Mouse (Mus musculus) heart, adult 2 months (tissue): Measurements from ENCODE around the gene Alpl.

ENCODE experiments used
- CTCF ChIP-seq: fragments of 200-600 bp; IDR thresholded peaks from 2 replicates; pipeline ENCODE4 v1.8.1; 2022; ENCODE audit warnings: antibody characterized with exemption, mild to moderate bottlenecking, moderate library complexity
- POLR2A ChIP-seq: fragments of 200-500 bp; IDR thresholded peaks from 2 replicates; pipeline ENCODE4 v1.6.1; 2011; ENCODE audit warnings: mild to moderate bottlenecking, low read depth, low read length, control low read depth; ENCODE audit not compliant: insufficient read depth

- TF ChIP-seq CTCF (no peak), POLR2A (no peak)
Observed at GRCm38 (mm10) chr4:137831598-137831997, 35.4 kb upstream of the Alpl start.
